Mouse (Mus musculus) ovary, postnatal 36 days (tissue): ENCODE measurements at regions not wholly inside any gene's neighbourhood (a gene's known extent, or its start where the extent isn't known, plus 50 kb on each side); places are given as distances from the start of the nearest gene placed in this dataset.

Experiments used
- DNase-seq: peaks from one replicate; pipeline ENCODE4 v3.0.0; 2022; ENCODE audit warnings: low spot score, mixed read lengths

DNA sequence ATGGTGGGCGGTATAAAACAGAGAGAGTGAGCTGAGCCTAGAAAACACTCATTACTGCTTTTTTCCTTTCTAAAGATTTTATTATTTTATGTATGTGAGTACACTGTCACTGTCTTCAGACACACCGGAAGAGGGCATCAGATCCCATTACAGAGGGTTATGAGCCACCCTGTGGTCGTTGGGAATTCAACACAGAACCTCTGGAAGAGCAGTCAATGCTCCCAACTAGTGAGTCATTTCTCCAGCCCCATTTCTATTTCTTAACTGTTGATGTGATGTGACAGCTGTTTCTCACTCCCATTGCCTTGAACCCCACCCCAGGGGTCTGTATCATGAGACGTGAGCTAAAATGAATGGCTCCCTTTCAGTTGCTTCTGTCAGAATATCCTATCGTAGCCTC lies 82.6 kb upstream of the Haao start:
- DNase-seq, result no peak

GRCm38 (mm10) chr17:83927749-83928387 lies 80.1 kb upstream of the Haao start:
- no peak for DNase-seq

- DNase-seq, result no peak
These were observed 76.6 kb upstream of the Haao start for GRCm38 (mm10) chr17:83924259-83924922.

- no peak for DNase-seq
These were observed 73.1 kb upstream of the Haao start for GRCm38 (mm10) chr17:83920894-83921293.

GRCm38 (mm10) chr17:83920225-83920624 lies 72.5 kb upstream of the Haao start:
- DNase-seq, result no peak

- DNase-seq, result no peak
These were observed 70.8 kb upstream of the Haao start for GRCm38 (mm10) chr17:83918413-83919139.

- DNase-seq, result no peak
These were observed 70.0 kb upstream of the Haao start for GRCm38 (mm10) chr17:83917781-83918180.

- DNase-seq, result no peak
These were observed 69.0 kb upstream of the Haao start for GRCm38 (mm10) chr17:83916684-83917166.

- DNase-seq, result no peak
These were observed 67.3 kb upstream of the Haao start for GRCm38 (mm10) chr17:83915034-83915433.

DNA sequence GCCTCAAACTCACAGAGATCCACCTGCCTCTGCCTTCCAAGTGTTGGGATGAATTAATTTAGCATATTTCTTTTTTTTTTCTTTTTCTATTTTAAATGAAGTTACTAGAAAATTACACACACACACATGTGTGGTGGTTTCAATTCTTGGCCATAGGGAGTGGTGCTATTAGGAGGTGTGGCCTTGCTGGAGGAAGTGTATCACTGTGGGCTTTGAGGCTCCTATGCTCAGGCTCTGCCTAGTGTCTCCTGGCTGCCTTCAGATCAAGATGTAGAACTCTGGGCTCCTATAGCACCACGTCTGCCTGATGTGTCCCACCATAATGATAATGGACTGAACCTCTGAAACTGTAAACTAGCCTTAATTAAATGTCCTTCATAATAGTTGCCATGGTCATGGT lies 66.8 kb upstream of the Haao start:
- DNase-seq, result no peak

DNA sequence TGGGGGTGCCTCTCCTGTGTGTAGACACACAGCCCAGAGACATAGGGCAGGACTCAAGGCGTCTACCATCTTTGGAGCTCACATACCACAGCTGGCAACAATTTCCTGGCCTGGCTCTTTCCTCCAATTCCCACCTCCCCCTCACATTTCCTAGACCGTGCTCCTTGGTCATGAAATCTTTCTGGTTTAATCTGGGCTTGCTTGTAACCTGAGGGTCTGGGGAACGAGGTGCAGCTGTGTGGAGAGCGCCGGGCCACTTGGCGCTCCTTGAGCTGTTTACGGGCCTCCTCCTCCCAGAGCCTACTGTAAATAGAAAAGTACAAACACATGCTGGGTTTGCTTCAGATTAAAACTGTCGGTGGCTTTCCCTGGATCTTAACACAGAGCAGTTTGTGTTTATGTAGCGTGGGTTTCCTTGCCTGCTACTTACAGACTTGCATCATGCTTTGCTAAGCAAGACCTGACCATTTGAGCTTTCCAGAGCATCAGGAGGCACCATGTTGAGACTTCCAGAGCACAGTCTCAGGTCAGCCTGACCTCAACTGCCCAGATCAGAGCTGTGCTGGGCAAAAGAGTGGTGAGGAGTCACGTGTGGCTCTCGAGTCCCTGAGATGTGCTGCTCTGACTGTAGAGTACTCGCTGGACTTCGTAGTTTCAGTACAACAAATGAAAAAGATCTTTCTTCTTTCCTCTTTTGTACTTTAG lies 66.1 kb upstream of the Haao start:
- DNase-seq, result peak; percentile 65

- DNase-seq, result no peak
These were observed 64.7 kb upstream of the Haao start for GRCm38 (mm10) chr17:83912421-83912820.

DNA sequence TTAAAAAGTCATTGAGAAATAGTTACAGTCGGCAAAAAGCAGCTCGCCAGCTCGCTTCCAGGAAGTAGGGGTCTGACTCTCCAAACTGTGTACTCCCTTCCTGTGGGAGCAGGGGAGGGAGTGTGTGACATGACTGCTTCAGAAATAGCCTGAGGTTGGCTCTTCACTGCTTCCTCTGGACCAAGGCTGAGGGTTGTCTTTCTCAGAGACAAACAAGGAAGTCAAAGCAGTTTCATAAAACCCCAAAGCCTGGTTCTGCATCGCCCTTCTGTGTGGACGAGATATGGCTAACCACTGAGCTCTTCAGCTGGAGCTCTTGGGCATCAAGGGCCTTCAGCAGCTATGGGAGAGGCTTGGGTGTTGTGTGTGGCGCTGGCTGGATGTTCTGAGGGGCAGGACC lies 61.0 kb upstream of the Haao start:
- no peak for DNase-seq

DNA sequence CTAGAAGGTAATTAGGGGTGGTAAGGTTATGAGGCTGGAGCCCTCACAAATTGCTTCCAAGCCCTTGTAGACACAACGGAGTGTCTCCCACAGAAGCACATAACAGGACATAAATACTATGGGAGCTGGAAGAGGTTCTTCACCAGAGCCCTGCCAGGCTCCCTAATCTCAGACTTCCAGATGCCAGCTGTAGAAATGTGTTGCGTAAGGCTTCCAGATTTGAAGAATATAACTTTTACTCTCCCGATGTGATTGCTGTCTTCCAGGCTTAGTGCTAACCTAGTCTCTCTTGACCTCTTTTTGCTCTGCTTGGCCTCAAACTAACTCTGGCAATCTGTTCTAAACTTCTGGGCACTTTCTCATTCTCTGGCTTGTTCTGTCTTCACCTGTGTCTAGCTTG lies 59.8 kb upstream of the Haao start:
- no peak for DNase-seq

DNA sequence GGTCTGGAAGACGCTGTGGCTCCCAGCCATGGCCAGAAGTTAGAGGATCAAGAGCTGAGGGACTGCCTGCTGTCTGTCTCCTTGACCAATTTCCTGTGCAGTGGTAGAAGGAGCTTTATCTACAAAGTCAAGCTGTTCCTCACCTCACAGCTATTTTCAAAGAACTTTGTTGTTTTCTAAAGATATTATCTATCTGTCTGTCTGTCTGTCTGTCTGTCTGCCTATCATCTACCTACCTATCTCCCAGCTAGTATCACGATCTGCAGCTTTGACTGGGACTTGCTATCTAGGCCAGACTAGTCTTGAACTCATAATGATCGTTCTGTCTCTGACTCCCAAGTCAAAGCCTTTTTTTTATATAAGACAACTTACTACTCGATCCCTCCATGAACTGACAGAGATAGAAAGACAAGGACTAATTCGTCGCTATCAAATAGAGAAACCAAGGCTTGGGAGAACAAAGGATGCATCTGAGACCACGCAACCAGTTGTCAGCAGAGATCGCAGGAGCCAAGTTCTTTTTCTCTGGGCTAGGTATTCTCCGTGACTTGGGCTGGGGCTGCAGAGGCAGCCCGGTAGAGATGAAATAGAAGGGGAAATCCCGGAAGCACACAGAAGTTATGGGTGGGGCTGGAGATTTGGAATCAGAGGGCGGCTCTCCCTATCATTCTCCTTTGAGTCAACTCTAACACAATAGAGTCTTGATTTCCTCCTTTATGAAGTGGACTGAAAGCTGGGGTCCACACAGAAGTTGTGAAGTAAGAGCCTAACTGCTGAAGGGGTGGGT lies 59.2 kb upstream of the Haao start:
- no peak for DNase-seq

DNA sequence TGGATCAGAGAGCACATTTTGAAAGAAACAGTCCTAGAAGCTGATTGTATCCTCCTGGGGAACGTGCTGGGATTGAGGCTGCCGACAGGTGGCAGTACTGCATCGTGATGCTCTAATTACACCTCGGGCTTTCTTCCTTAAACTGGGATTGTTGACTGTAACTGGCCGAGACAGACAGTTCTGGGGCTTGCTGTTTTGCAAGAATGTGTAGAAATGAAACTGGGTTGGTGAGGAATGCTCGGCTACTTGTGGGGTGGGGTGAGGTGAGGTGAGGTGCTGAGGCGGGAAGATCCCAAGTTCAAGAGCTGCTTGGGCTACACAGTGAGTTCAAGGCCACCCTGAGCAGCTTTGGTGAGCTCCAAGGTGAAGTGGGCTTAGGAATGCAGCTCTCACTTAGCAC lies 55.7 kb upstream of the Haao start:
- peak; percentile 76 for DNase-seq

DNA sequence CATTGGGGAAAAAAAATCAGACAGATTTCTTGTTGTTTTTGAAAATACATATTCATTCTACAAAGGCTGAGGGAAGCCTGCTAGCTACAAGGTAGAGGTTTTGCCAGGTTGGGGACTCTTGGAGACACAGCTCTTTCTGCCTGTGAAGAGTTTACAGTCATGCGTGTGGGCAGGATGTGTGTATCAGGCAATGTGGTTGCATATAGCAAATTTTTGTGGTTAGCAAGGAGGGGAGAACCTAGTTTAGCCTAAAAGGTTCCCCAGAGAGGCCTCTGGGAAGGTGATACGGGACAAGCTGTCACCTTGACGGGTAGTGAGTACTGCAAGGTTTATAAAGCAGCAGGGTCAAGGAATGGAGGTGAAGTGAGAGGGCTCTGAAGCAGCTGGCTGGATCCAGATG lies 54.8 kb upstream of the Haao start:
- no peak for DNase-seq

- no peak for DNase-seq
These were observed 54.3 kb upstream of the Haao start for GRCm38 (mm10) chr17:83902091-83902490.

DNA sequence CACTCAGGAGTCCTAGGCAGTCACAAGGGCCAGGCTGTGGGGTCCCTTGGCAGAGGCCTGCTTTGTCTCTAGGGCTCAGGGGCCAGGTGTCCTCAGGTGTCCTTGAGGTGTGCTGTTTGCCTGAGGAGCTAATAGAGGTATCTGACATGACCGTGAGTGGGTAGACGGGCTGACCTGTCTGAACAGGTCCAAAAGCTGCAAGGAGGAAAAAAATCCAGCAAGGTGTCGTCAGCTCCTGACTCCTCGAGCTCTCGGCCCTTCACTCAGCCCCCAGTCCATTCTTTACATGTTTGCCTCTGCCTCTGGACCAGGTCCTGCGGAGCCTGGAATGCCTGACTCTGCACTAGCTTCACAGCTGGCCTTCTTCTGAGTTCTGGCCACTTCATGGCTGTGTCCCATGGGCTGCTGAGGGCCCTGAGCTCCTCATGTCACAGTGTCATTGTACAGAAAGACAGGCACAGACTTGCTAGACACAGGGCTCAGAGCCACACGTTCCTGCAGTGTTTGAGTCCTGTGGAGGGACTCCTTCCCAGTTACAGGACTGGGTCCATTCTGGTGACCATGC lies 51.9 kb upstream of the Haao start:
- DNase-seq, result no peak

- no peak for DNase-seq
These were observed 50.8 kb upstream of the Haao start for GRCm38 (mm10) chr17:83898531-83898930.
